Mouse (Mus musculus) layer of hippocampus, postnatal 10 days (tissue): Measurements from ENCODE around the gene Cbarp. TPM values are rescaled to one million over a fixed set of nuclear protein-coding genes. Genes with fewer than 3 reads are reported as not detected.

Experiments used
- DNase-seq, 2 experiments: peaks; one replicate each; pipeline ENCODE4 v3.0.0; 2021; ENCODE audit warnings: low spot score in 2 of 2
- long read RNA-seq: library from polyadenylated mRNA; stranded (forward); transcript quantifications from one replicate; pipeline ENCODE4 v2.0.0, GENCODE M21; 2023
- total RNA-seq, 2 experiments: library from RNA; stranded (reverse); gene quantifications; 2 replicates each; pipeline ENCODE4 v1.2.3; 2021

Gene Cbarp
- 100 to 1,000 TPM; 360 to 374 TPM for total RNA-seq
- long read RNA-seq, transcript Cbarp-212 (11 exons, 3,175 nt) = major isoform, 41 of 179 reads
- long read RNA-seq, transcript Cbarp-201 (10 exons, 3,121 nt) = minor isoform, 9 of 179 reads
- long read RNA-seq, partial matches to known transcripts = 25 of 179 reads
- long read RNA-seq, other reads (novel, unspliced or antisense) = 104 of 179 reads

DNA sequence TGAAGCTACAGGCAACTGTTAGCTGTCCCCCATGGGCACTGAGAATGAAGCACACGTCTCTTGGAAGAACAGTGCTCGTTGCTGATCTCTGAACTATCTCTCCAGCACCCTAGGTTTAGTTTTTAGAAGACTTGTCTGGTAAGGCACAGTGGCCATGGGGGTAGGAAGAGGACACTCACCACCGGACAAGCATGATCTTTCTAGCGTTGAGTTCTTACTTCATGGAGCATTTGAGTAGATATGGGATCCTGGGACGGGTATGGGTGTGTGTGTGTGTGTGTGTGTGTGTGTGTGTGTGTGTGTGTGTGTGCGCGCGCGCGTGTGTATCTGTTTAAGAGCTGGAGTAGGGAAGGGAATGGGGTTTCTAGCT lies at the start of gene Cbarp:
Cbarp (minus strand) TSS at position 170 of the 370 bp plus-strand sequence.
- DNase-seq = no peak

DNA sequence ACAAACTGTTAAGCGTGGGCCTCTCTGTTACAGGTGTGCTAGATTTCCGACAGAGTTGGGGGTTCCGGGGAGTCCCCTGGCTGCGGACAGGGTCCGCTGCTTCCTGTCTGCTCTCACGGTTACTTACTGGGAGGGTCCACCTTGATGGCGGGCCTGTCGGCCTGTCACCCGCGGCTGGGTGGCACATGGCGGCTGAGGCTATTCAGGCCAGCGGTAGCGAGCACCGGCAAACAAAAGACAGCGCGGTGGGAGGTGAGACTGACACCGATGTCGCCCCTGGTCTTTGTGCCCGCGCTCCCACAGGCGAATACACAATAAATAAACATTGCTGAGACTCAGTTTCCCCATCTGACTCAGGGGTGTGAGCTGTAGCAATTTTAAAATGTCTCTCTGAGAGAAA lies 49.4 kb upstream of the Cbarp start:
- no peak for DNase-seq

DNA sequence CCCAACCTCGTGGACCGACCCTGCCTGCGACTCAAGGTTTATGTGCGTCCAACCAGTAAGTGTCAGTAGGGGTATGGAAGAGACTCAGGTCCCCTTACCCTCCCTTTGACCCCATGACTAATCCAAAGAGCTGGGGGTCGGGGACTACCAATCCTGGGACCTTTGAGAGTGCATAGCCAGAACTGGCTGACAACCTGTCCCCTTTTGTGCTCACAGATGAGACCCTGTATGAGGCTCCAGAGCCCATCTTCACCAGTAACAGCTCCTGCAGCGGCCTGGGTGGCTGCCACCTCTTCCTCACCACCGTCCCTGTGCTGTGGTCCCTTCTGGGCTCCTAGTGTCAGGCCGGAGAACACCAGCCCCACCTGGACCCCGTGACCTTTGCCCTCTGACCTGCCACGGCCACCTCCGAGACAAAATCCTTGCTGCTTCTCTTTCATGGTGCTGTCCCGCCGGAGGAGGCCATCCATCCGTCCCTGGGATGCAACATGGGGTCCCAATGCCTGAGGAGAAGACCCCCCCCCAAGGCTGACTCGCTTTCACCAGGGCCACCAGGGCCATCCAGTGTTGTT lies 47.9 kb upstream of the Cbarp start:
- DNase-seq = no peak

DNA sequence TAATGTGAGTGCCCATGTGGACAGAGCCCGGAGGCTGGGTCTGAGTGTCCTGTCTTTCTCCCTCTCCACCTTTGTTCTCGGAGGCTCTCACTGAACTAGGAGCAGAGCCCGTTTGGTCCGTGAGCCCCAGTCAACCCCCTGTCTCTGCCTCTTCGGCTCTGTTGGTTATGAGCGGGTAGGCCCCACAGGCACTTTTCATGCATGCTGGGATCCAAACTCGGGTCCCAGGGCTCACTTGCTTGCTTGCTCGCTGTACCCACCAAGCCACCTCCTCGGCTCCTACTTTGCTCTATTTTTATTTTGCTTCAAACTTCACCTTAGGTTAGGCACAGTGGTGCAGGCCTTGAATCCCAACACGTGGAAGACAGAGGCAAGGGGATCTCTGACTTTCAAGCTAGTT lies 47.1 kb upstream of the Cbarp start:
- no peak for DNase-seq

DNA sequence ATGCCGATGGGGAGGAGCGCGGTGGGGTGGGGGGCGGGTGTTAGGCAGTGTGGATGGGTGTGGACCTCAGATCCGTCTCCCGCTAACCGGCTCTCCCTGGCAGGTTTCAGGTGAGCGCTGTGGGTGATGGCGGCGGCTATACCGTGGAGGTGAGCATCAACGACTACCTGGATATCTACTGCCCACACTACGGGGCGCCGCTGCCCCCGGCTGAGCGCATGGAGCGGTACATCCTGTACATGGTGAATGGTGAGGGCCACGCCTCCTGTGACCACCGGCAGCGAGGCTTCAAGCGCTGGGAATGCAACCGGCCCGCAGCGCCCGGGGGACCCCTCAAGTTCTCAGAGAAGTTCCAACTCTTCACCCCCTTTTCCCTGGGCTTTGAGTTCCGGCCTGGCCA lies 46.0 kb upstream of the Cbarp start:
- no peak for DNase-seq

DNA sequence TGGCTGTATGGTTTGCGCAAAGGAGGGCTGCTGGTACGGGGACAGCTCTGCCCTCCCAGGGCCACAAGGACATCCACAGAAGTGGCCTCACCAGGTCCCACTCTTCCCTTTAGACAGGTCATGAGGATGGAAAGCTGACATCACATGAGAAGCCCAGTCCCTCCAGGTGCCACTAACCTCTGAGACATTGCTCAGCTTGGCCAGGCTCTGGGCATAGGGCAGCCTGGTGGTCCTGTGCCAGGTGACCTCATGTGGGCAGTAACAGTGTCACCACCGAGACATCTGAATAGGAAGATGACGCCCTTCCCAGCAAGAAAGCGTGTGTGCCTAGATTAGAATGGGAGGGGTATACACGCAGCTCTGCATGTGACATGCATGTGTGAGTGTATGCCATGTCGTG lies 41.9 kb upstream of the Cbarp start:
- DNase-seq = no peak

DNA sequence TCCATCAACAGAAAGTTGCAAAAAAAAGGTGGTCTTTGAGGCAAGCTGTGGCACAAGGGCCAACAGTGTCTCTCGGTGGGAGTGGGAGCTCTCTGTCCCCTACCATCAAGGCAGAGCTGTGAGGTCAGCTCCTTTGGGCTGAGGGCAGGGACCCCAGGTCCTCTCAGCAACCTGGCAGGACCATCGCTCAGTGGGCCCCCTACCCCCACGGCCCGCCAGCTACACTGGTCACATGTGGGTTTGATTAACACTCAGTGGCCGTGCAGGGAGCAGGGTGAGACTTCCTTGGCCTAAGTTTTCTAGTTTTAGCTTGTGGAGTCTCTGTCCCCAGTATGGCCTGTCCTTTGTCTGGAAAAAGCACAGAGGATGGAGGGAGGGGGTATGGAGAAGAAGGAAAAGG lies 40.2 kb upstream of the Cbarp start:
- DNase-seq = no peak

DNA sequence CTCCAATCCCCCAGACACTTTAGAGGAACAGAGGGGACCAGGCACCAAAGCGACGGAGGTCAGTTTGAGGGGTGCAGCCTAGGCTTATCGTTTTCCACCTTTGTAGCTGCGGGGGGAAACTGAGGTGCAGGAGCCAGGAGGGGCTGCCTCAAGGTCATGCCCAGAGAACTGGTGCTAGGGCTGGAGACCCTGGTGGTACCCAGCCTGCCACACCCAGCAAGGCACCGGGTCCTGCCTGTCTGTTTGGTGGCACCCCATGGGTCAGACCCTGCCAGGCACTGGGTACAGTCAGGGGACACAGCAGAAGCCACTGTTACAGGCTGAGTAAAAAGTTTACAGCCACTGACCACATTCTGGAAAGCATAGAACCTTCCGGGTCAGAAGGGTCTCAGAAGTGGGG lies 39.7 kb upstream of the Cbarp start:
- DNase-seq = no peak

DNA sequence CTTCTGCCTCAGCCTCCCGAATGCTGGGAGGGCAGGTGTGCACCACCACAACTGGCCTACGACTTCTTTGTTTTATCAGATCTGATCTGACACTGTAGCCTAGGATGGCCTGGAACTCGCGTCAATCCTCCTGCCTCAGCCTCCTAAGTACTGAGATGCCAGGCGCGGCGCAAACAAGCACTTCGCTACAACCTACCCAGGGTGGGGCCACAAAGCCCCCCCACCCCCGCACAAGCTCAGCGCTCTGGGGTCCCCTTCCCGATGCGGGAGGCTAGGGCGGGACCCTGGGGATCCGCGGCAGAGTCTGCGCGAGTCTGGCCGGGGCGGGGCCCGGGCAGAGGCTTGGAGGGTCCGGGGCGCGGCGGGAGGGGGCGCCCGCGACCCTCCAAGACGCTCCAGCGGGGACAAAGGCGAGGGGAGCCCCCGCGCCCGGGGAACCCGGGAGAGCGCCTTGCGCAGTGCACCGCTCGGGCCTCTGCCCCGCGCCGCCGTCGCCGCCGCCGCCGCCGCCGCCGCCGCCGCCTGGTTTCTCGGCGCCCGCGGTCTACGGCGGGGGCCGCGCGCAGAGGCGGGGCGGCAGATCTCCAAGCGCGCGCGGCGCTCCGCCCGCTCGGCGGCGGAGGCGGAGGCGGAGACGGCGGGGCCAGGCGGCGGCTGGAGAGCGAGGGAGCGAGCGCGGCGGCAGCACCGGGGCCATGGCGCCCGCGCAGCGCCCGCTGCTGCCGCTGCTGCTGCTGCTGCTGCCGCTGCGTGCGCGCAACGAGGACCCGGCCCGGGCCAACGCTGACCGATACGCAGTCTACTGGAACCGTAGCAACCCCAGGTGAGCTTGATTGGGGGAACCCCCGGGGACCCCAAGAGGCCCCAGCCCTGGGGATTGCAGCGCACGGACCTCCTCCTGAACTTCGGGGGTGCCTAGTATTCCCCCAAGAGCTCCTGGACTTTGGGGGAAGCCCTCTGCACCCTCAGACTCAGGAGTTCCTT lies 38.7 kb upstream of the Cbarp start, which contains the start of gene Efna2:
Efna2 (plus strand) TSS at position 415 of the 984 bp plus-strand sequence.
- DNase-seq = peak in 1 of 2 experiments; percentile 69

DNA sequence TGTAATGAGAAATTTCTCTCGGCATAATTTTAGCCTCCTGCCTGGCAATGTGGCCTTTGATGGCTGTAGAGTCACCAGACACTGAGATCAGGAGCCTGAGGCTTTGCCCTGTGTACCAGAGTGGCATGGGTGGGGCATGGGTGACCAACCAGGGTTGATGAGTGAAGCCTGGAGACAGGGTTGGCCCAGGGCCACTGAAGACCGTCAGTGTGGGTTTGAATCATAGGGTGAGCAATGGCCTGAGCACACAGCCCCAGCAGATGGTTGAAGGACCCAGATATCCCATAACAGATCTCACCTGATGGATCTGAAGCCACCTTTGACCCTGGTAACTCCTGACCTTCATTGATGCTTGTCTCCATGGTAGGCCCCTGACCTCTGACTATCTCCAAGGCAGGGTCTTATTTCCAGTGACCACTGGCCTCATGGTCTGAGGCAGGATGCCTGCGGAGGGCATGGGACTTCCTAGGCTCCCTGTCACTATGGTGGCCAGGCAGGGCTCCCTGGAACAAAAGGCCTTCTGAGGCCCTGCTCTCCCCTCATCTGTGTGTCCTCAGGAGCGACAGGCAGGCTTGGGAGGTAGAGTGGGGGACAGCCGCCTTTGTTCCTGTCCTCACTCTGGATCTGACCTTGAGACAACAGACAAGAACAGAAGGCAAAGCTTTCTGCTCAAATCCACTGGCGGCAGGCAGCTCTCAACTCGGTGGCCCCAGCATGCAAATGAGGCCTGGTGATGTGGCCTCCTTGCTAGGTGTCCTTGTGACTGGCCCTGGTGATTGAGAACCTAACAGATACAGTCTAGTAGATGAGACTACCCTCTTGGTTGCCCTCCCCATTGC lies 37.0 kb upstream of the Cbarp start:
- no peak for DNase-seq

DNA sequence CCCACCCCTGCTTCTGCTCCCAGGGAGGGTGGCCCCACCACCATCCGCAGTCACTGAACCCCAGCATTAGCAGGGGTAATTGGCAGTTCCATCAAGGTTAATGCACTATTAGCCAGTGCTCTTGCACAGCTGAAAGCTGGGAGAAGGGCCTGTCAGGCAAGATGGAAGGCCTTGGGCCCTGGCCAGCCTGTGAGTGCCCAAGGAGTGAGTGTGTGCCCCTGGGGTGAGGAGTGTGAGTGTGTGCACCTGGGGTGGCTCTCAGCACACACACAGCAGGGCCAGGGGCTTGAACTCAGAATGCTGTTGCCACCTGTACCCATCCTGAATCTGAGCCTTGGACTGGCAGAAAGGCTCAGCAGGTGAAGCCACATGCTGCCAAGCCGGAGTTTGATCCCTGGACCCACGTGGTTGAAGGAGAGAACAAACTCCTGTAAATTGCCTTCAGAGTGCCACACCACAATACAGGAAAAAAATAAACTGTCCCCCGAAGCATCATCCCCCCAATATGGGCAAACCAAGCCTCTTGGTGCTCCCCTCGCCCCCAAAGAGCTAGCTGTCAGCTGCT lies 35.7 kb upstream of the Cbarp start:
- DNase-seq = no peak

DNA sequence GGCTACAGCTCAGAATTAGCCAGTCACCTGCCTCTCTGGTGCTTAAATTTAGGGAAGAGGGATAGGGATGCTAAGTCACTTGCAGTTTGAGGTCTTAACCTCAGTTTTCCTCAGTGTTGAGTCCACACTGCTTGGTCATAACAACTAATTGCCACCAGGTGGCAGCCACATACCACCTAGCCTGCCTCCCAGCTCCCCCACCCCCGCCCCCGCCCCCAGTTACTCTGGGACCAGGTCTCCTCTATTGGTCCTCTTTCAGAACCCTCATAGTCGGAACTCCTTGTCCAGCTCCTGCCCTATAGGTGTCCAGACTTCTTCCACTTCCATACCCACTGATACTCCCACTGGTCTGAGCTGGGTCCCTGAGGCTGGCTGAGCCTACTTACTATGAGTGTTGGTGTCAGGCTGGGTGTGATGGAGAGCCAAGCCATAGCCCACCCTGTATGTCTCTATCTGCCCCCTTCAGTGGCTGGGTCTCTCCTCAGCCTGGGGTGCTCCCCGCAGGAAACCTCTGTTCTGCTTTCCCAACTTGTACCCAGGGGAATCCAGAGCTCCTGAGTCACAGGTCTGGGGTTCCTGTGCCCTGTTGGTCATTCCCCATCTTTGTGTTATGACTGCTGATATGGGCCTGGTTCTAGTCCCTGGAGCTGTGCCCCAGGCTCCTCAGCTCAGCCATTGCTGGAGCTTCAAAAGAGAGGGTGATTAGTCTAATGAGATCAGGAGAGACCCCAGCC lies 35.1 kb upstream of the Cbarp start:
- peak; percentile 59 to 67 for DNase-seq

DNA sequence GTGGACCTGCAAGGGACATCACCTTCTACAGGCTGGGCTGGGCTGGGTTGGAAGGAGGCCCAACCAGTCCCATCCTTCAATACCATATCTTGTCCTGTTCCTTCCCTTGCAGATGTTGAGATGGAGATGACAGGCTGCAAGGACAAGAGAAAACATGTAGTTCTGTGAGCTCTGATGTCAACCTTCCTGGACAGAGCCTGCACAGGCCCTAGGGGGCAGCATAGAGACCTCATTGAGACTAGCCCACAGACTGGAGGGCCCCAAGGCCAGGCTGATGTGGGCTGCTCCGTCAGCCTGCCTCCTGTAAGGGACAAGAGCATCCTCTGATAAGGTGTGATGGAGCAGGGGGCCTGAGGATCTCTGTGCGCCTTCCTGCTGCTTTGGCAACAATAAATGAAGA lies 34.1 kb upstream of the Cbarp start:
- DNase-seq = peak in 1 of 2 experiments; percentile 44

DNA sequence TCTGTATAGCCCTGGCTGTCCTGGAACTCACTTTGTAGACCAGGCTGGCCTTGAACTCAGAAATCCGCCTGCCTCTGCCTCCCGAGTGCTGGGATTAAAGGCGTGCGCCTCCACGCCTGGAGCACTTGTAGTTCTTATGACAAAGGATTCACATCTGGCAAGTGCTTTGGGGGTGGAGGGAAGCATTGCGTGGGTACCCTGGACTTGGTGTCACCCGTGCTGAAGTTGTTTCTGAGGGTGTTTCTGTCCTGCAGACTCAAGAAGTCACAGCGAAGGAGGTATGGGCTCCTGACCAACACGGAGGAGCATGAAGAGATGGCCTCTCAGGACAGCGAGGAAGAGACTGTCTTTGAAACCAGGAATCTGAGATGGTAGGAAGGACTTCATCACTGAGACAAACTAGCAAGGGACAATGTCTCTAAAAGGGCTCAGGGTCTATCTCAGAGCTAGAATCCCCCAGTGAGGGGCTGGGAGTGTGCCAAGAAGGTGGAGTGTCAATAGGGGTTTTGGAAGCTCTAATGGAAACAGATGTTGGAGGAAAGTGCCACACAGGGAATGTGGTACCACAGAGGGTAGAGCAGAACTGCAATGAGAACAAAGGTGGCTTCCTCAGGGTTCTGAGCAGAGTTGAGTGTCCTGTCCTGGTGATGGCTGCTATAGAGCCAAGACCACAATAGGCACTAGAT lies 33.5 kb upstream of the Cbarp start:
- no peak for DNase-seq

DNA sequence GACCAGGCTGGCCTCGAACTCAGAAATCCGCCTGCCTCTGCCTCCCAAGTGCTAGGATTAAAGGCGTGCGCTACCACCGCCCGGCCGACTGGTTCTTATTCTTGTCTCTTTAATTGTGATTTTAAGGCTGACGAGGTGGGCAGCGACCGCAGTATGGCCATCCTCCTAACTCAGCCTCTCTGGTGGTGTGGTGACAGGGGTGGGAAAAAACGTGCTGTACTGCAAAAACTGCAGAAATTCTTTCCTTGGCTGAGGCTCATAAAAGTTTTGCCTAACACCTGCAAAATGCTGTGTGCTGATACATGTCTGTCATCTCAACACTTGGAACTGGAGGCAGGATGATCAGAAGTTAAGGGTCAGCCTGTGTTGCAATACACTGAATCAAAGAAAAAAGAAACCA lies 32.7 kb upstream of the Cbarp start:
- no peak for DNase-seq

DNA sequence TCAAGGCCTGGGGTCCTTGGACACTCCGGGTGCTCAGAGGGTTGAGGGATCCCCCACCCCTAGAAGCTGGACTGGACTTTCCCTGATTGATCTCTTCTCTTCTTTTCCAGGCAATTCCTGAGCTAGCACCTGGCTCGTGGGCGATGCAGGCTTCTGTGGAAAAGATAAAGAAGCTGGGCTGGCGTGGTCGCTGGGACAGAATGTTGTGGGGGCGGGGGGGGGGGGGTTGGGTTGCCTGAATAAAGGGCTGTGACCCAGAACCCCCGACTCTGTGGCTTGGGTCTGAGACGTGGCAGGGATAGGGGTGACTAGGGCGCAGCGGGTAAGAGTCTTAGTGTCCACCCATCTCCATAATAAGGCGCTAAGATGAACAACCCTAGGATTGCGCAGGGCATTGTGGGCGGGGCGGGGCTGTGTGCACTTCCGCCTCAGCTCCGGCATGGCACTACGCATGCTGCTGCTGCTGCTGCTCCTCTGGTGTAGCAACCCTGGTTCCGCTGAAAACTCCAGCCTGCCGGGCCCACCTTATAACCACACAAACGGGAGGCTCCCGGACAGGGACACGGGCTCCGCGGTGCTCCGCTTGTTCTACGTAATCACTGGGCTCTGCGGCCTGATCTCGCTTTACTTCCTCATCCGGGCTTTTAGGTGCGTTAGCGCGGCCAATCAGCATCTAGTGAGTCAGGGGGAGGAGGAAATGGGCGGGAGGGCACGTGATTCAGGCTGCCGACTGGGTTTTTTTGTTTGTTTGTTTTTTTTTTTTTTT lies 32.1 kb upstream of the Cbarp start, which contains the start of gene 1600002K03Rik:
1600002K03Rik (plus strand) TSS at position 418 of the 766 bp plus-strand sequence.
- DNase-seq = peak; percentile 88 to 91

DNA sequence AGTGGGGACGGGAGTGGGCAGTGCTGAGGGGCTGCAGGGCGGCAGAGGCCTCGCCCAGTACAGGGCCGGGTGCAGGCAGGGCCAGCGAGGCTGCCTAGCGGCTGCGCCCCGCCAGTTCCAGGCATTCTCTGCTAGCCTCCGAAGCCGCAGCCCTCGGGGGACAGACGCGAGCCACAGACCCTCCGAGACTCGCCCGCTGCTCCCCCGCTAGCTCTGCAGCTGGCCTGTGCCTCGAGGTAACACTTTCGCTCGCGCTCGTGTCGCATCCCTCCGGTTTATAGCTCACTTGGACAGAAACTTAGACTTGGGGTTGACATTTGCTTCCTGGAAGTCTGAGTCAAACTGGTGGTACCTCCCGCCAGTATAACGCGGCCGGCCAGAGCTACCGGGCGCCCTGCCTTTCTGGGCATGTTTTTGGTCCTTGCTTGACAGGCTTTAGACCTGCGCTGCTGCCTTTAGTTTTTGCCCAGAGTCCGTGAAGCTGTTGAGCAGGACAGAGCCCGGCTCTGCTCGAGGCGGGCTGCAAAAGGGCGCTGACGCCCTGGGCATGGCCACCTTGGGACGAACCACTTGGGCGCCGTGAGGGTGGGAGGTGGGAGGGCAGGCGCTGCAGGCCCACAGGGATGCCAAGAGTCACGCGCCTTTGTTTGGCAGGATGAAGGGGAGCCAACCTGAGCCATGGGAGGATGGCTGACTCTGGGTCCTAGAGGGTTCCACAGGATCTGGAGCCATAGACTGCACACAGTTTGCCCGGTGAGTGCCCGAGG lies 31.3 kb upstream of the Cbarp start:
- peak; percentile 13 to 55 for DNase-seq

DNA sequence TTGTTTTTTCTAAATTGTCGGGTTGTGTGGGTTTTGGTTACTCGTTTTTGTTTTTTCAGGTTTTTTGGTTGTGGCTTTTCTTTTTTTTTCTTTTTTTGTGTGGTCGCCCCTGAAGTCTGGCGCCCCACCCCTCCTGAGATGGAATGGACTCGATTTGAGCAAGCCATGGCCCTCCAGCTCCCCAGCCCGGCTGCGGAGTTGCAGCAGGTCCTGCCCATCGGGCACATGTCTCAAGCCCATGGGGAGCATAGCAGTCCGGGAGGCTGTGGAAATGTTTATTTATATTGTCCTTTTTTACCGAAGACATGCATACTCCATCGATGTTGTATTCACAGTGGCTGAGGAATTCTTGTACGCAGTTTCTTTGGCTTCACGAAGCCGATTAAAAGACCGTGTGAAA lies 30.6 kb upstream of the Cbarp start:
- no peak for DNase-seq
